Mouse (Mus musculus) midbrain, embryonic 12.5 days (tissue): ENCODE results near the gene Plac1. TPM values are rescaled to one million over a fixed set of nuclear protein-coding genes. Genes with fewer than 3 reads are reported as not detected.

Source experiments
- ATAC-seq: fragments of 200-750 bp; cut with Nextera tagmentation; 2 replicates; pipeline ENCODE4 v1.8.0; 2017; ENCODE audit warnings: low read depth, moderate TSS enrichment, moderate library complexity; ENCODE audit not compliant: low FRiP score
- H3K27ac ChIP-seq: fragments of 300-500 bp; sonication (generic); replicated peaks from 2 replicates; pipeline ENCODE4 v1.5.1; 2016; ENCODE audit warnings: mild to moderate bottlenecking
- H3K27me3 ChIP-seq: fragments of 300-500 bp; sonication (generic); 2 replicates; pipeline ENCODE4 v1.6.1; 2016; ENCODE audit warnings: mild to moderate bottlenecking
- H3K36me3 ChIP-seq: fragments of 300-500 bp; sonication (generic); 2 replicates; pipeline ENCODE4 v1.6.1; 2016
- H3K4me1 ChIP-seq: fragments of 300-500 bp; sonication (generic); 2 replicates; pipeline ENCODE4 v1.6.1; 2016
- H3K4me2 ChIP-seq: fragments of 300-500 bp; sonication (generic); replicated peaks from 2 replicates; pipeline ENCODE4 v1.6.1; 2016; ENCODE audit warnings: mild to moderate bottlenecking, moderate library complexity
- H3K4me3 ChIP-seq: fragments of 300-500 bp; sonication (generic); 2 replicates; pipeline ENCODE4 v1.5.1; 2016; ENCODE audit warnings: mild to moderate bottlenecking
- H3K9ac ChIP-seq: fragments of 300-500 bp; sonication (generic); replicated peaks from 2 replicates; pipeline ENCODE4 v1.6.1; 2016; ENCODE audit warnings: mild to moderate bottlenecking, moderate library complexity
- H3K9me3 ChIP-seq: fragments of 300-500 bp; sonication (generic); 2 replicates; pipeline ENCODE4 v1.6.1; 2016; ENCODE audit warnings: mild to moderate bottlenecking
- WGBS: fragments of 180-500 bp; shearing (Covaris S2); methylation state at CpG from one replicate; pipeline ENCODE4 v1.1.7; 2016; 5-methylcytosine and 5-hydroxymethylcytosine counted together
- polyA plus RNA-seq: library from polyadenylated mRNA; unstranded; fragments of >200 nt; fragmentation: Nextera tagmentation; extraction: Ambion mirVana; gene quantifications from 2 replicates; pipeline ENCODE4 v1.2.1, GENCODE M21; 2016

Gene Plac1
- polyA plus RNA-seq, 1 experiment from 2014 or later, result 1.0 TPM

- H3K4me2 ChIP-seq, result no peak overlapping the region
- no peaks in the 10 kb centered on the region for H3K27me3 ChIP-seq
- H3K36me3 ChIP-seq, result no peaks in the 10 kb centered on the region
- 94% methylated on average over 1 of the region's 1 CpGs for WGBS
- H3K4me1 ChIP-seq, result no peaks in the 10 kb centered on the region
- no peaks in the 10 kb centered on the region for H3K9me3 ChIP-seq
- H3K4me3 ChIP-seq, result no peak overlapping the region
- no peak for ATAC-seq
- no peak overlapping the region for H3K27ac ChIP-seq
- H3K9ac ChIP-seq, result no peak overlapping the region
These were observed 51.2 kb downstream of the Plac1 start for GRCm38 (mm10) chrX:53188692-53189091.

GRCm38 (mm10) chrX:53179801-53180200 is 60.1 kb downstream of the Plac1 start:
- Histone ChIP-seq H3K9ac (no peak overlapping the region), H3K36me3 (no peaks in the 10 kb centered on the region), H3K4me3 (no peak overlapping the region), H3K9me3 (no peaks in the 10 kb centered on the region), H3K4me2 (no peak overlapping the region), H3K27ac (no peak overlapping the region), H3K4me1 (no peaks in the 10 kb centered on the region), H3K27me3 (no peaks in the 10 kb centered on the region)
- 88% methylated on average over 3 of the region's 3 CpGs for WGBS
- no peak for ATAC-seq

GRCm38 (mm10) chrX:53176296-53176695 is 63.6 kb downstream of the Plac1 start:
- Histone ChIP-seq H3K4me2 (no peak overlapping the region), H3K4me3 (no peak overlapping the region), H3K9me3 (no peaks in the 10 kb centered on the region), H3K36me3 (no peaks in the 10 kb centered on the region), H3K4me1 (no peaks in the 10 kb centered on the region), H3K27ac (no peak overlapping the region), H3K27me3 (no peaks in the 10 kb centered on the region), H3K9ac (no peak overlapping the region)
- 91% methylated on average over 5 of the region's 5 CpGs for WGBS
- no peak for ATAC-seq

- 80% methylated on average over 2 of the region's 2 CpGs for WGBS
- Histone ChIP-seq H3K4me1 (no peaks in the 10 kb centered on the region), H3K36me3 (no peaks in the 10 kb centered on the region), H3K4me2 (no peak overlapping the region), H3K27me3 (no peaks in the 10 kb centered on the region), H3K9ac (no peak overlapping the region), H3K27ac (no peak overlapping the region), H3K9me3 (no peaks in the 10 kb centered on the region), H3K4me3 (no peak overlapping the region)
- ATAC-seq, result no peak
These were observed 71.3 kb downstream of the Plac1 start for GRCm38 (mm10) chrX:53168623-53169022.

GRCm38 (mm10) chrX:53166901-53167525 is 72.9 kb downstream of the Plac1 start:
- no peaks in the 10 kb centered on the region for H3K36me3 ChIP-seq
- no peak overlapping the region for H3K9ac ChIP-seq
- ATAC-seq, result no peak
- H3K4me1 ChIP-seq, result no peaks in the 10 kb centered on the region
- H3K27ac ChIP-seq, result no peak overlapping the region
- no peak overlapping the region for H3K4me2 ChIP-seq
- H3K27me3 ChIP-seq, result no peaks in the 10 kb centered on the region
- H3K9me3 ChIP-seq, result no peaks in the 10 kb centered on the region
- H3K4me3 ChIP-seq, result no peak overlapping the region
- WGBS, result 63% methylated on average over 4 of the region's 4 CpGs

GRCm38 (mm10) chrX:53166251-53166900 is 73.5 kb downstream of the Plac1 start:
- ATAC-seq, result no peak
- no peak overlapping the region for H3K27ac ChIP-seq
- H3K4me2 ChIP-seq, result no peak overlapping the region
- no peak overlapping the region for H3K9ac ChIP-seq
- no peaks in the 10 kb centered on the region for H3K9me3 ChIP-seq
- no peaks in the 10 kb centered on the region for H3K36me3 ChIP-seq
- H3K4me1 ChIP-seq, result no peaks in the 10 kb centered on the region
- WGBS, result 57% methylated on average over 15 of the region's 15 CpGs
- no peak overlapping the region for H3K4me3 ChIP-seq
- H3K27me3 ChIP-seq, result no peaks in the 10 kb centered on the region

- no peaks in the 10 kb centered on the region for H3K36me3 ChIP-seq
- no peak overlapping the region for H3K27ac ChIP-seq
- H3K27me3 ChIP-seq, result peaks cover 5% of the 10 kb centered on the region; the same call in 1 of the 2 replicates
- no peaks in the 10 kb centered on the region for H3K9me3 ChIP-seq
- no peaks in the 10 kb centered on the region for H3K4me1 ChIP-seq
- 41% methylated on average over 4 of the region's 4 CpGs for WGBS
- H3K4me2 ChIP-seq, result no peak overlapping the region
- no peak overlapping the region for H3K4me3 ChIP-seq
- ATAC-seq, result no peak
- H3K9ac ChIP-seq, result no peak overlapping the region
These were observed 77.3 kb downstream of the Plac1 start for GRCm38 (mm10) chrX:53162589-53162988.

- peaks cover 5% of the 10 kb centered on the region; the same call in 1 of the 2 replicates for H3K27me3 ChIP-seq
- no peak overlapping the region for H3K4me2 ChIP-seq
- H3K4me1 ChIP-seq, result no peaks in the 10 kb centered on the region
- ATAC-seq, result no peak
- no peak overlapping the region for H3K9ac ChIP-seq
- H3K36me3 ChIP-seq, result no peaks in the 10 kb centered on the region
- no peak overlapping the region for H3K4me3 ChIP-seq
- WGBS, result 57% methylated on average over 4 of the region's 4 CpGs
- no peaks in the 10 kb centered on the region for H3K9me3 ChIP-seq
- H3K27ac ChIP-seq, result no peak overlapping the region
These were observed 78.3 kb downstream of the Plac1 start for GRCm38 (mm10) chrX:53161583-53161982.

- 84% methylated on average over 5 of the region's 5 CpGs for WGBS
- Histone ChIP-seq H3K4me2 (no peak overlapping the region), H3K27ac (no peak overlapping the region), H3K4me3 (no peak overlapping the region), H3K36me3 (no peaks in the 10 kb centered on the region), H3K9me3 (no peaks in the 10 kb centered on the region), H3K27me3 (peaks cover 5% of the 10 kb centered on the region; the same call in 1 of the 2 replicates), H3K4me1 (no peaks in the 10 kb centered on the region), H3K9ac (no peak overlapping the region)
- no peak for ATAC-seq
These were observed 78.8 kb downstream of the Plac1 start for GRCm38 (mm10) chrX:53161115-53161514.

GRCm38 (mm10) chrX:53148039-53148438 is 91.9 kb downstream of the Plac1 start:
- H3K9ac ChIP-seq, result no peak overlapping the region
- H3K36me3 ChIP-seq, result no peaks in the 10 kb centered on the region
- no peaks in the 10 kb centered on the region for H3K4me1 ChIP-seq
- H3K27me3 ChIP-seq, result no peaks in the 10 kb centered on the region
- H3K4me3 ChIP-seq, result no peak overlapping the region
- no peaks in the 10 kb centered on the region for H3K9me3 ChIP-seq
- H3K27ac ChIP-seq, result no peak overlapping the region
- no peak overlapping the region for H3K4me2 ChIP-seq
- WGBS, result 81% methylated on average over 2 of the region's 2 CpGs
- no peak for ATAC-seq

GRCm38 (mm10) chrX:53146389-53146917 is 93.5 kb downstream of the Plac1 start:
- Histone ChIP-seq H3K27me3 (no peaks in the 10 kb centered on the region), H3K4me1 (no peaks in the 10 kb centered on the region), H3K9ac (no peak overlapping the region), H3K27ac (no peak overlapping the region), H3K4me2 (no peak overlapping the region), H3K36me3 (no peaks in the 10 kb centered on the region), H3K4me3 (no peak overlapping the region), H3K9me3 (no peaks in the 10 kb centered on the region)
- no peak for ATAC-seq
- WGBS, result 91% methylated on average over 5 of the region's 5 CpGs

GRCm38 (mm10) chrX:53139641-53140040 is 100.3 kb downstream of the Plac1 start:
- Histone ChIP-seq H3K9ac (no peak overlapping the region), H3K36me3 (no peaks in the 10 kb centered on the region), H3K4me1 (no peaks in the 10 kb centered on the region), H3K4me3 (no peak overlapping the region), H3K9me3 (no peaks in the 10 kb centered on the region), H3K4me2 (no peak overlapping the region), H3K27ac (no peak overlapping the region), H3K27me3 (no peaks in the 10 kb centered on the region)
- WGBS, result 92% methylated on average over 2 of the region's 2 CpGs
- no peak for ATAC-seq
